Mouse (Mus musculus) CH12.LX (cell line): ENCODE data around the gene Ablim1. TPM values are rescaled to one million over a fixed set of nuclear protein-coding genes. Genes with fewer than 3 reads are reported as not detected.
A peak's percentile ranks its signal among the peaks of the same experiment; 100 is the strongest.

Experiments
- DNase-seq: peaks from one replicate; pipeline ENCODE4 v3.0.0-alpha.2; 2013; ENCODE audit errors: extremely low read depth
- H3K27ac ChIP-seq: 2 replicates; pipeline ENCODE4 v1.5.1; 2012; ENCODE audit warnings: low read depth, mild to moderate bottlenecking, control low read depth, moderate library complexity; ENCODE audit not compliant: insufficient read depth
- H3K27me3 ChIP-seq: replicated peaks from 2 replicates; pipeline ENCODE3; 2012; ENCODE audit warnings: inconsistent platforms
- H3K36me3 ChIP-seq, 2 experiments: replicated peaks in 1 of 2; 2 replicates each; pipeline versions ENCODE3 to v1.6.1; 2012; ENCODE audit warnings: inconsistent platforms in 1 of 2, low read length in 1 of 2, mild to moderate bottlenecking in 1 of 2, mixed read lengths in 1 of 2, moderate library complexity in 1 of 2; ENCODE audit not compliant: control insufficient read depth in 1 of 2, insufficient read depth in 1 of 2
- H3K4me1 ChIP-seq, 2 experiments: 2 replicates each; pipeline ENCODE4 v1.6.1; 2012; ENCODE audit warnings: inconsistent platforms in 1 of 2, moderate library complexity in 1 of 2; ENCODE audit not compliant: insufficient read depth in 2 of 2, control insufficient read depth in 1 of 2
- H3K4me2 ChIP-seq: 2 replicates; pipeline ENCODE4 v1.6.1; 2012; ENCODE audit warnings: low read depth, mild to moderate bottlenecking, control low read depth; ENCODE audit not compliant: poor library complexity, insufficient read depth, severe bottlenecking
- H3K4me3 ChIP-seq, 3 experiments: fragments of 150-350 bp in 1 of 3; sonication (generic) in 1 of 3; replicated peaks in 1 of 3; 2 replicates each; pipeline versions ENCODE3 to v1.5.1; 2011 to 2012; ENCODE audit warnings: low read depth in 2 of 3, low read length in 2 of 3, mild to moderate bottlenecking in 2 of 3, moderate library complexity in 2 of 3, control low read depth in 1 of 3, improper control_type of control experiment in 1 of 3, inconsistent platforms in 1 of 3, mixed read lengths in 1 of 3; ENCODE audit not compliant: poor library complexity in 1 of 3
- H3K79me2 ChIP-seq: replicated peaks from 2 replicates; pipeline ENCODE4 v1.6.1; 2012; ENCODE audit warnings: mild to moderate bottlenecking, moderate library complexity; ENCODE audit not compliant: control insufficient read depth, poor library complexity, insufficient read depth, severe bottlenecking; ENCODE audit errors: extremely low read depth
- H3K9ac ChIP-seq: 2 replicates; pipeline ENCODE4 v1.6.1; 2012; ENCODE audit warnings: low read depth, mild to moderate bottlenecking, control low read depth, moderate library complexity; ENCODE audit not compliant: insufficient read depth
- H3K9me3 ChIP-seq: replicated peaks from 2 replicates; pipeline ENCODE3; 2012; ENCODE audit warnings: low read length, inconsistent platforms, mixed read lengths
- BHLHE40 ChIP-seq: IDR thresholded peaks from 2 replicates; pipeline ENCODE4 v1.6.1; 2011; ENCODE audit warnings: mild to moderate bottlenecking, low read depth, low read length, improper control_type of control experiment
- CHD2 ChIP-seq: IDR thresholded peaks from 2 replicates; pipeline ENCODE4 v1.6.1; 2011; ENCODE audit warnings: low read length, improper control_type of control experiment
- ELF1 ChIP-seq: IDR thresholded peaks from 2 replicates; pipeline ENCODE4 v1.6.1; 2014; ENCODE audit warnings: low read depth, mild to moderate bottlenecking, inconsistent platforms, low read length, improper control_type of control experiment
- EP300 ChIP-seq: IDR thresholded peaks from 2 replicates; pipeline ENCODE4 v1.6.1; 2011; ENCODE audit warnings: low read length, improper control_type of control experiment
- ETS1 ChIP-seq: conservative IDR thresholded peaks from 2 replicates; pipeline ENCODE4 v1.6.1; 2012; ENCODE audit warnings: low read depth, mild to moderate bottlenecking, inconsistent platforms, low read length, improper control_type of control experiment, moderate library complexity
- GABPA ChIP-seq: IDR thresholded peaks from 2 replicates; pipeline ENCODE4 v1.6.1; 2012; ENCODE audit warnings: low read depth, low read length, improper control_type of control experiment, inconsistent platforms; ENCODE audit not compliant: insufficient replicate concordance
- JUN ChIP-seq: IDR thresholded peaks from 2 replicates; pipeline ENCODE4 v1.6.1; 2011; ENCODE audit warnings: low read depth, mild to moderate bottlenecking, low read length, improper control_type of control experiment, moderate library complexity; ENCODE audit not compliant: insufficient read depth
- MAZ ChIP-seq: IDR thresholded peaks from 2 replicates; pipeline ENCODE4 v1.6.1; 2012; ENCODE audit warnings: low read depth, mild to moderate bottlenecking, inconsistent platforms, low read length, improper control_type of control experiment, moderate library complexity
- MEF2A ChIP-seq: IDR thresholded peaks from 2 replicates; pipeline ENCODE4 v1.6.1; 2014; ENCODE audit warnings: low read depth, mild to moderate bottlenecking, inconsistent platforms, low read length, improper control_type of control experiment, borderline replicate concordance
- MXI1 ChIP-seq: IDR thresholded peaks from 2 replicates; pipeline ENCODE4 v1.6.1; 2011; ENCODE audit warnings: mild to moderate bottlenecking, low read depth, low read length, improper control_type of control experiment
- NRF1 ChIP-seq: IDR thresholded peaks from 2 replicates; pipeline ENCODE4 v1.6.1; 2014; ENCODE audit warnings: low read depth, mild to moderate bottlenecking, inconsistent platforms, low read length, improper control_type of control experiment, moderate library complexity
- PAX5 ChIP-seq: IDR thresholded peaks from 2 replicates; pipeline ENCODE4 v1.6.1; 2012; ENCODE audit warnings: low read length, inconsistent platforms, mixed read lengths
- SMC3 ChIP-seq: IDR thresholded peaks from 2 replicates; pipeline ENCODE4 v1.6.1; 2011; ENCODE audit warnings: low read depth, low read length, improper control_type of control experiment
- UBTF ChIP-seq: IDR thresholded peaks from 2 replicates; pipeline ENCODE4 v1.6.1; 2012; ENCODE audit warnings: low read depth, mild to moderate bottlenecking, inconsistent platforms, low read length, improper control_type of control experiment, moderate library complexity
- ZC3H11A ChIP-seq: IDR thresholded peaks from 2 replicates; pipeline ENCODE4 v1.6.1; 2012; ENCODE audit warnings: low read depth, mild to moderate bottlenecking, inconsistent platforms, low read length, improper control_type of control experiment
- ZNF384 ChIP-seq: IDR thresholded peaks from 2 replicates; pipeline ENCODE4 v1.6.1; 2012; ENCODE audit warnings: low read depth, low read length, improper control_type of control experiment, inconsistent platforms
- dilution Hi-C: fragments of 300-500 bp; cut with MboI; formaldehyde crosslinking; loops from 2 replicates; pipeline ENCODE4 v1.14.3; 2020; ENCODE audit warnings: low sequenced_read_pairs; ENCODE audit not compliant: extremely low pct_unique_long_range_greater_than_20kb, extremely low pct_ligation_motif_present
- in situ Hi-C: fragments of 300-500 bp; cut with MboI; formaldehyde crosslinking; loops from 3 replicates; pipeline ENCODE4 v1.14.3; 2019; ENCODE audit warnings: low sequenced_read_pairs, low pct_ligation_motif_present, low pct_unique_long_range_greater_than_20kb, mixed read lengths
- polyA plus RNA-seq: library from polyadenylated mRNA; unstranded; fragments of >175 nt; gene quantifications from 2 replicates; pipeline ENCODE4 v1.2.1, GENCODE M21; 2012; ENCODE audit warnings: low read depth; ENCODE audit not compliant: insufficient read length
- total RNA-seq, 2 experiments: library from RNA; depleted of rRNA; stranded (reverse); fragments of 300-350 nt in 1 of 2; fragments of >200 nt in 1 of 2; gene quantifications; 2 replicates each; pipeline ENCODE4 v1.2.3; 2012 to 2014

Gene Ablim1
- total and polyA plus RNA-seq, 3 experiments = 0.85 to 2.4 (median 2.0) TPM

DNA sequence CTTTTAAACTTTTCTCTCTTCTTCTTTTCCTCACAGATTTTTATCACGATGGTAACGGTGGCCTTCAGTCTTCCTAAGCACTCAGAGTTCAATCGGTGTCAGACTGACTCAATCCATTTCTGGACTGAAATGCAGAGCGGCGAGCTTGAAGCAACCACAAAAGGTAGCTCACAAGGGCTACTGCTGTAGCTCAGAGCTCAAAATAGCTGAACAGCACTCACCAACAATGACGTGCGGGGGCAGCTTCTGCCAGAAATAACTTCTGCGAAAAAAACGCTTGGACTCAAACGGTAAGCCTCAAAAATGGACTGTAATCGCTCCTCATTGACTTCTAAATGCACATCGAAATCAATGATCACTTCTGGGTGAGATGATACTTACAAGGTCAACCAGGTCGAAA, 151.4 kb downstream of the Ablim1 start:
- no peaks in the 10 kb centered on the region for H3K79me2 ChIP-seq
- no peak overlapping the region for H3K27ac ChIP-seq
- H3K4me3 ChIP-seq = no peak overlapping the region
- no peaks in the 10 kb centered on the region for H3K9me3 ChIP-seq
- no peak overlapping the region for H3K9ac ChIP-seq
- no peaks in the 10 kb centered on the region for H3K36me3 ChIP-seq
- DNase-seq = peak; percentile 13
- dilution Hi-C loops = no loop called here
- TF ChIP-seq MEF2A = peak; percentile 67; the same call in 1 of the 2 replicates
- no peak for TF ChIP-seq UBTF
- H3K27me3 ChIP-seq = no peaks in the 10 kb centered on the region
- H3K4me1 ChIP-seq = peaks cover 8 to 10% of the 10 kb centered on the region in 2 experiments
- H3K4me2 ChIP-seq = peak overlapping the region; percentile 1; the same call in 1 of the 2 replicates
- in situ Hi-C loops = loop anchor here (5.0 kb wide), 1 partner anchor 159 kb away; no protein-coding TSS in a partner anchor

DNA sequence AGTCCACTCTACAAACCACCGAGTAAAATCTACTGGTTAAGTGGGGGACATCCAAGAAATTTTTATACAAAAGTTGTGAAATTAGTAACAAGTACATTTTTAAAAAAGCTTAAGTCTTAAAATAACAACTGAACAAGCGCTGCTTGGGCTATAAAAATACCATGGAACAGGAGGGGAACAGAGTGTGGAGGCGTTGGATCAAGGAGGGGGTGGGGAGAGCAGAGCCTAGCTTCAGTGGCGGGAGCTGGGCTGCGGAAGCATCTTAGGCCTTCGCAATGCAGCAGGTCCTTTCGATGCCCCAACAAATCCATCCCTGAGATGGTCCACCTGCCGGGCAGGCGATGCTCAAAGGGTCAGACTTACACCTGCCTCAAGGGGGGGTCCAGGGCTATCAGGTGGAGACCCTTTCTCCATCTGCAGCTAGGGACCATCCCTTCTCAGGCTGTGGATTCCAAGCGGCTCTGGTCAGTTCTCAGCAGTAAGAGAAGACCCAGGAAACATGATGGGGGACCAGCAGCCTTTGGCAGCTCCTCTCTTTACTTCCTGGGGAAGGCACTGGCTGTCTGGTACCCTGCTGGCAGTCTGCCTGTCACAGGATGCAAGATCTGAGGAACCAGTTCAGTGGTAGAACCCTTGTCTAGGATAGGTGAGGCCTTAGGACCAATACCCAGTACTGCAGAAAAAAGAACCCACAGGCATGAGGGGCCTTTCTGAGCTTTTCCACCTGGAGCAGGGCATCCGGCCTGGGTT, 152.6 kb downstream of the Ablim1 start:
- Histone ChIP-seq H3K4me3 (no peak overlapping the region), H3K36me3 (no peaks in the 10 kb centered on the region), H3K9ac (no peak overlapping the region), H3K4me1 (peaks cover 7 to 10% of the 10 kb centered on the region in 2 experiments), H3K27ac (no peak overlapping the region), H3K27me3 (no peaks in the 10 kb centered on the region), H3K9me3 (no peaks in the 10 kb centered on the region), H3K4me2 (no peak overlapping the region), H3K79me2 (no peaks in the 10 kb centered on the region)
- dilution Hi-C loops = no loop called here
- TF ChIP-seq EP300 = no peak
- TF ChIP-seq MEF2A = no peak
- TF ChIP-seq ZNF384 = no peak
- no peak for TF ChIP-seq MAZ
- no peak for TF ChIP-seq GABPA
- TF ChIP-seq ELF1 = no peak
- no peak for TF ChIP-seq ETS1
- no peak for TF ChIP-seq BHLHE40
- no peak for TF ChIP-seq JUN
- TF ChIP-seq ZC3H11A = no peak
- TF ChIP-seq CHD2 = no peak
- no peak for TF ChIP-seq NRF1
- no peak for TF ChIP-seq PAX5
- no peak for TF ChIP-seq MXI1
- no peak for TF ChIP-seq SMC3
- in situ Hi-C loops = loop anchor here (5.0 kb wide), 1 partner anchor 160 kb away; no protein-coding TSS in a partner anchor
- no peak for DNase-seq
